Mouse (Mus musculus) gastrocnemius, adult 8-10 months (tissue): ENCODE data around the gene Ctnnbl1. TPM values are rescaled to one million over a fixed set of nuclear protein-coding genes. Genes with fewer than 3 reads are reported as not detected.

Source experiments
- DNase-seq, 2 experiments: peaks; one replicate each; pipeline ENCODE4 v3.0.0; 2022; ENCODE audit warnings: low spot score in 2 of 2
- total RNA-seq, 4 experiments: library from RNA; stranded (reverse); gene quantifications; 2 replicates each; pipeline ENCODE4 v1.2.4; 2022

The Ctnnbl1 gene
- total RNA-seq, 4 experiments from 2014 or later = 9.3 to 12.8 (median 11.1) TPM

DNA sequence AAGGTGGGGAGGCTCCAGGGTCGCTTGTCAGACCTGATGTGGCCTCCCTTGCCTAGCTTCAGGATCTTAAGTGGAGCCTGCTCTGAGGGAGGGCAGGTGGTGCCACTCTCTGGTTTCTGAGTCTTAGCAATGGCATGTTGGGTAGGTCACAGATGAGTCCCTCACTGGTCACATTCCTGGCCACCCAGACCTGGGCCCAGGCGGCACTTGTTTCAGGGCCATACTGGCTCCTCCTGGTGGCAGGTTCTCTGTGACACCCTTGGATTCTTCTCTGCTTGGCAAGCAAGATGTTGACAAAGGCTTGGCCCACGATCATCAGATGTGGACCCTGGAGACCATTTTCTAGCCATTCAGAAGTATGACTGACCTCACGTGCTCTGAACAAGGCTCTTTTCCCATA lies 195.5 kb downstream of the Ctnnbl1 start:
- no peak for DNase-seq

DNA sequence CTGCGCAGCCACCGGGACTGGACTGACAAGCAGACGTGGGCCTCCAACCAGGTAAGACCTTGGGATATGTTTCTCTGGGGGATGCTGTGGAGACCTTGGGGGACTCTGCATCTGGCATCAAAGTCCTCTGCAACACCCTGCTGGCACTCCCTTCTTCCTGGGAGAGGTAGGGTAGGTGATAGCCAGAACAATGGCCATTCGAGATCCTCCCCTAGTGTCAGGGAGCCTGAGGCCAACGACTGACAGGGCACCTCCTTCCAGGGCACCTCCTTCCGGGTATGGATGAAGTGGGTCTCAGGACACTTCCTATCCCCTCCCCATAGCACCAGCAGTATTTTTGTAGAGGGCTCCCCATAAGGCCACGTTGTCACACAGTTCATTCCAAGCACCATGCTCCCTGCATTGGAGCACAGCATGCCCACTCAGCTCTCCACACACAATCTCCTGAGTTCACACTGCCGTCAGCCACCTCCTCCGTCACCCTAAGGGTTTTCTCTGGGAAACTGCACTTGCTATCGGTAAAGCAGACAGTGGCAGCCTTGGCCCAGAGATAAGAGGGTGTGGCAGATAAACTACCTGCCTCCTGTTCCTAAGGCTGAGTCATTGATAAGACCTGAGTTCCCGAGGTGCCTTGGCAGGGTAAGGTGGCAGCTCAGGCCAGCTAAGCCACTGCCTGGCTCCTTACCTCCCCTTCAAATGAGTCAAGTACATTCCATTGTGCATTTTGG lies 198.4 kb downstream of the Ctnnbl1 start:
- DNase-seq = no peak

DNA sequence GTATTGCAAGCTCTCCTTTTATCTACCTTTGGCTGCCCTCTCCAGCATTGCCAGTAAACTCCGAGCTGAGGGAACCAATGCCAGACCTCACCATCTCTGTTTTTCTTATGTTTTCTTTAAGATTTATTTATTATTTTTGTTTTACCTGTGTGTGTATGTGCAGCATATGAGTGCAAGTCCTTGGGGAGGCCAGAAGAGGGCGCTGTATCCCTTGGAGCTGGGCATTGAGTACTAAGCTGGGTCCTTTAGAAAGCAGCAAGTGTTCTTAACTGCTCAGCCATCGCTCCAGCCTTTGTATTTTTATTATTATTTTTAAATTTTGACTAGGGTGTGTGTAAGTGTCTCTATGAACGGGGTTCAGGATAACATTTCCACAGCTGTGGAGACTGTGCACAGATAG lies 199.5 kb downstream of the Ctnnbl1 start:
- DNase-seq = no peak

DNA sequence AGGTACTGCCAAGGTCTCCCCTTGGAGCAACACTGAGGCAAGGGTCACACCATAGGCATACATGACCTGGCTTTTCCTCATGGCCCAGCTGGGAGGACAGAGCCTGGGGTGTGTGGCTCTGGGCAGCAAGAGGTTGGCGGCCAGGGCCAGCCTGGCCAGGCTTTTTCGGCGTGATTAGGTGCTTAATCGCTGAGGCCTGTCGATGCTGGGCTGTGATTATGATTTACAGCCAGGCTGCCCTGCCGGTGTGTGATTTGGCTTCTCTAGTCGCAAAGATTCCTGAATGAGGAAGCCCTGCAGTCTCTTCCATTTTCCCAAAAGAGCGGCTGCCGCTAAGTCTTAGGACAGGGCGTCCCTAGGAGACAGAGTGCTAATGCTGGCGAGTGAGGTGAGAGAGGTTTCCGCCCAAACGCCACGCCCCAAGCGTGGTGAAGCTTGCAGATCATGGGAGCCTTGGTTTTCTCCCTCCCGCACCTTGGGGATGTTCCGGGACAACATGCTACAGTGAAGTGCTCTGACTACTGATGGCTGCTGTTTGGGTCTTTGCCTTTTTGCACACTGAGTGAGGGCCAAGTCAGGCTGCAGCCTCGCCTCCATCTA lies 203.5 kb downstream of the Ctnnbl1 start:
- DNase-seq = no peak

Other genes with a start within 250 kb of the Ctnnbl1 start
- 10 to 100 TPM in 1 of 4 experiments, 1 to 10 TPM in 2, under 1 TPM in 1; 0.87 to 26.8 (median 3.5) TPM for gene Nnat, start 177.3 kb upstream of the Ctnnbl1 start, total RNA-seq
- 10 to 100 TPM; 28.7 to 37.0 (median 33.3) TPM for gene Blcap, start 166.1 kb upstream of the Ctnnbl1 start, total RNA-seq
- gene Vstm2l, start 177.3 kb downstream of the Ctnnbl1 start, total RNA-seq = not detected